Mouse (Mus musculus) heart, adult 18-20 months (tissue): ENCODE measurements around the gene Syde2. TPM values are rescaled to one million over a fixed set of nuclear protein-coding genes. Genes with fewer than 3 reads are reported as not detected.
"Not testable (repeated sequence)": the region's sequence is repeated elsewhere in the genome, so short reads cannot be mapped to it uniquely, and the experiment has no call there.

Source experiments
- DNase-seq, 2 experiments: peaks; one replicate each; pipeline ENCODE4 v3.0.0; 2021 to 2022; ENCODE audit warnings: mixed read lengths in 1 of 2
- total RNA-seq, 2 experiments: library from RNA; stranded (reverse); gene quantifications; 2 replicates each; pipeline ENCODE4 v1.2.3; 2021

Syde2 gene
- total RNA-seq, 2 experiments from 2014 or later: 16.2 to 16.7 TPM

DNA sequence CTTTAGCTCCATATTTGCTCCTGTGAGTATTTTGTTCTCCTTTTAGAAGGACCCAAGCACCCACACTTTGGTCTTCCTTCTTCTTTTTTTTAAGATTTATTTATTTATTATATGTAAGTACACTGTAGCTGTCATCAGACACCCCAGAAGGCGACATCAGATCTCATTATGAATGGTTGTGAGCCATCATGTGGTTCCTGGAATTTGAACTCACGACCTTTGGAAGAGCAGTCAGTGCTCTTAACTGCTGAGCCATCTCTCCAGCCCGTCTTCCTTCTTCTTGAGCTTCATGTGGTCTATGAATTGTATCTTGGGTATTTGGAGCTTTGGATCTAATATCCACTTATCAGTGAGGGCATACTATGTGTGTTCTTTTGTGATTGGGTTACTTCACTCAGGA, 22.1 kb upstream of the Syde2 start:
- DNase-seq: not testable (repeated sequence)

GRCm38 (mm10) chr3:145966806-145967205, 20.9 kb upstream of the Syde2 start:
- DNase-seq: peak in 1 of 2 experiments; percentile 26

DNA sequence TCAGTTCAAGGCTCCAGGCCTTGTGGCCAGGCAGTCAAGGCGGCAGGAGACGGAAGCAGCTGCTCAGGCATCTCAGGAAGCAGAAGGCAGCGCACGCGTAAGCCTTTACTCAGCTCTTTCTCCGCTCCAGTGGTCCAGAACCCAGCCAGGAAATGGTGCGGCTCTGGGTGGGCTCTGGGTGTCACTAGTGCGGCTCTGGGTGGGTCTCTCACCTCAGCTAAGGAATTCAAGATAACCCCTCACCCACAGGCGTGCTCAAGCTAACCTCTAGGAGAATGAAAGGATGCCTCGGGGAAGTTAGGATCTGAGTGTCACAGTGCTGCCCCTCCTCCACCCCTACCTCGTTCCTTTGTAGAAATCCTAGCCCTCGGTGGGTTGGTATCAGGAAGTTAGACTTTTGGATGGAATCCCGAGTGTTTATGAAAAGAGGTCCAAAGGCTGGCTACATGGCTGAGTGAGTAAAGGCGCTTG, 18.6 kb upstream of the Syde2 start:
- no peak for DNase-seq

DNA sequence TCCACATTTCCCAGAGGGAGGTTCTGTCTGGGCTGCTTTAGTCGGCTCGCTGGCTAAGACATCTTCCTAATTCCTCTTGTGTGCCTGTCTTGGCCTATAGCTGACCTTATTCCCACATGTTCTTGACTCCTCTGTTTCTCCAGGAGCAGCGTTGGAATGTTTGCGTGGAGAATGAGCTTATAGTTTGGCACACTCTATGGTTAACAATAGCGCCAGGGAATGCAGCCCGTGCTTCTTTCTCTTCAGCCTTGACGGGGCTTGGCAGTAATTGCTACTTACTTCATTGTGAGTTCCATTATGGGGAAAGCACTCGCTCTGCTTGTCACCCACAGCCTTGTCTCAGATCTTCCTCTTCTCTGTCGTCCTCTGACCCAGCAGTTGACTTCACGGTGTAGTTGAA, 16.2 kb upstream of the Syde2 start:
- no peak for DNase-seq

GRCm38 (mm10) chr3:145974986-145975385, 12.7 kb upstream of the Syde2 start:
- DNase-seq: no peak

DNA sequence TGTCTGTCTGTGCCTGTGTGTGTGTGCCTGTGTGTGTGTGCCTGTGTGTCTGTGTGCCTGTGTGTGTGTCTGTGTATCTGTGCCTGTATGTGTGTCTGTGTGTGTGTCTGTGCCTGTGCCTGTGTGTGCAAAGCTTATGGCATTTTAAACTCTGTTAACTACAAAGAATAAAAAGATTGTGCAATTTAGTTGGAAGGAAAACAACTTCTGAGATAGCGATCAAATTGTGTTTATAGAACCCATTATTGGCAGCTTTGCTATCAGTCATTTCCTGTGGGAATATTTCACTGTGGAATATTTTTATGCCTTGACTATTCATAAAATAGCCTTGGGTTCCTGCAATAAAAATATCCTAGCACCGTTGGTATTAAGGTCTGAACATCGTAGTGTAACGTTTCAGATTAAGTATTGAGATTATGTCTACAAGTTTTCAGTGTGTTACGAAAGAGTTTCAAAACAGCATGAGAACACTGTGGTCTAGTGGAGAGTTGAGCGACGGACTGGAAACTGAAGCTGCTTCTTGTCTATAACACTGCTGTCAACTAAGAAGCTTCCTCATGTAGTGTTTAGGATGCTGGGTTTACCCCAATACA, 2.2 kb upstream of the Syde2 start:
- no peak for DNase-seq

- no peak for DNase-seq
These were observed 1.2 kb upstream of the Syde2 start for GRCm38 (mm10) chr3:145986317-145987001.

- peak; percentile 83 to 93 for DNase-seq
These were observed 457 bp downstream of the Syde2 start for GRCm38 (mm10) chr3:145987970-145988683.

DNA sequence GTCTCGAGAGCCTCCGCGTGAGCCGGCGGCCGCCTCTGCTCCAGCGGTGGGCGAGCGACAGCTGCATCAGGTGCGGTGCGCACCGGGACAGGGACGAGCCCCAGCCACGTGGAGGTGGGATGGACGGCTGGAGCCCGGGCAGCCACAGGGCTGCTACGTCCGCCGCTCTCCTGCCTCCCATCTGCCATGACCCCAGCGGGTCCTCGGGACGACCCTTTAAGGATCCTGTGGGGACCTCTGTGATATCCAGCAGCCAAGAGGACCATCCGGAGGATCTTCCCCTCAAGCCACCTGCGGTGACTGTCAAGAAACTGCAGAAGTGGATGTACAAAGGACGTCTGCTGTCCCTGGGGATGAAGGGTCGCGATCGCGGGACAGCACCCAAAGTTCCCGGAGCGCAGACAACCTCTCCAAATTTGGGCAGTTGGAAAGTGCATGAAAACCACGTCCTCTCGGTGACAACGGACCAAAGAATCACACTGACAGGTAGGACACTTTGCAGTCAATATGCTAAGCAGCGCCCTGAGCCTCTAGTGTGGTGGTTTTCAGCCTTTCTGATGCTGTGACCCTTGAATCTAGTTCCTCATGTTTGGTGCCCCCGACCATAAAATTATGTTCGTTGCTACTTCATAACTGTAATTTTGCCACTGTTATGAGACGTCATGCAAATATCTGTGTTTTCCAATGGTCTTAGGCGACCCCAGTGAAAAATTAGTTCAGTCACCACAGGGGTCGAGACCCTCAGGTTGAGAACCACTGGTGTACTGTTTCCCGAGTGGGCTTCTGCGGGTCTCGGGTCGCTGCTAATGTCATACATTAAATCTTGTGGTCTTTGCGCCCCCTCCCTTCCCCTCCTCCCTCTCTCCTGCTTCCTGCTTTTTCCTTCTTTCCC, 1.3 kb downstream of the Syde2 start:
- DNase-seq: peak in 1 of 2 experiments; percentile 51

GRCm38 (mm10) chr3:145989576-145990081, 2.0 kb downstream of the Syde2 start:
- DNase-seq: no peak

GRCm38 (mm10) chr3:145991130-145991529, 3.5 kb downstream of the Syde2 start:
- peak in 1 of 2 experiments; percentile 38 for DNase-seq

GRCm38 (mm10) chr3:145991976-145992730, 4.5 kb downstream of the Syde2 start:
- no peak for DNase-seq

- peak; percentile 85 to 89 for DNase-seq
These were observed 5.1 kb downstream of the Syde2 start for GRCm38 (mm10) chr3:145992796-145993195.

GRCm38 (mm10) chr3:145993481-145994201, 6.0 kb downstream of the Syde2 start:
- DNase-seq: no peak

DNA sequence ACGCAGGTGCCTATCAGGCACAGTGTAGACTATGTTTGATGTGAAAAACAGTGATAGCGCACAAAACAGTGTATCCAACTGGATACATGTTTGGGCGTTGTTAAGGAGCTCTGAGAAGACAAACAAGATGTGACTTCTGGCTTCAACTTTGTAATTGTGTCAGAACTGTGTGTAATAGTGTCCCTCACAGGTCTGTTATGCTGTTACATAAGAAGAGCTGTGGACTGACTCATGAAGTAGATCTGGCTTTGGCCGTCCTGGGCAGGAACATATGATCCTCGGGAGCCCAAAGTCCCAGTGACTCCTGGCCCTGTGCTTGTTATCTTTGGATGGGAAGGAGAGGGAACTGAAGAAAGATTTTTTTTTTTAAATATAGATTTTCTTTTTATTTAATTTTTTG, 7.8 kb downstream of the Syde2 start:
- DNase-seq: peak; percentile 53 to 68

GRCm38 (mm10) chr3:145996539-145996938, 8.9 kb downstream of the Syde2 start:
- DNase-seq: peak in 1 of 2 experiments; percentile 47

- DNase-seq: no peak
These were observed 16.8 kb downstream of the Syde2 start for GRCm38 (mm10) chr3:146004347-146005051.

DNA sequence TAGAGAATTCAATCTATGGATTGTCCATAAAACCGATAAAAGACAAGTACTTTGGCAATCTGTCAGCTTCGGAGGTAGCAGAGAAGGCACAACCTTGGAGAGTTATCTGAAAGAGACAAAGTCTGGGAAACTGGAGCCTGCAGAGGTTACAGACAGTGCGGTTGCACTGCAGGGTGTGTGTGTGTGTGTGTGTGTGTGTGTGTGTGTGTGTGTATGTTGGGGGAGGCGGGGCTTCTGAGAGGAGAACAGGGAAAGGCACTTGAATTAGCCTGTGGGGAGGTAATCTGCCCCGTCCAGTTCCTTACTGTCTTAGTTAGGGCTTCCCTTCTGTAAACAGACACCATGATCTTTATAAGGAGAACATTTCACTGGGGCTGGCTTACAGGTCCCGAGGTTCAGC, 20.2 kb downstream of the Syde2 start:
- no peak for DNase-seq

- peak; percentile 52 to 53 for DNase-seq
These were observed 22.4 kb downstream of the Syde2 start for GRCm38 (mm10) chr3:146009859-146010645.
